Mouse (Mus musculus) embryo, embryonic 10 days (tissue): ENCODE measurements around the gene Nsg1.

ENCODE experiments used
- DNase-seq: peaks from one replicate; pipeline ENCODE4 v3.0.0-alpha.2; 2015; ENCODE audit warnings: low spot score

The Nsg1 gene

DNA sequence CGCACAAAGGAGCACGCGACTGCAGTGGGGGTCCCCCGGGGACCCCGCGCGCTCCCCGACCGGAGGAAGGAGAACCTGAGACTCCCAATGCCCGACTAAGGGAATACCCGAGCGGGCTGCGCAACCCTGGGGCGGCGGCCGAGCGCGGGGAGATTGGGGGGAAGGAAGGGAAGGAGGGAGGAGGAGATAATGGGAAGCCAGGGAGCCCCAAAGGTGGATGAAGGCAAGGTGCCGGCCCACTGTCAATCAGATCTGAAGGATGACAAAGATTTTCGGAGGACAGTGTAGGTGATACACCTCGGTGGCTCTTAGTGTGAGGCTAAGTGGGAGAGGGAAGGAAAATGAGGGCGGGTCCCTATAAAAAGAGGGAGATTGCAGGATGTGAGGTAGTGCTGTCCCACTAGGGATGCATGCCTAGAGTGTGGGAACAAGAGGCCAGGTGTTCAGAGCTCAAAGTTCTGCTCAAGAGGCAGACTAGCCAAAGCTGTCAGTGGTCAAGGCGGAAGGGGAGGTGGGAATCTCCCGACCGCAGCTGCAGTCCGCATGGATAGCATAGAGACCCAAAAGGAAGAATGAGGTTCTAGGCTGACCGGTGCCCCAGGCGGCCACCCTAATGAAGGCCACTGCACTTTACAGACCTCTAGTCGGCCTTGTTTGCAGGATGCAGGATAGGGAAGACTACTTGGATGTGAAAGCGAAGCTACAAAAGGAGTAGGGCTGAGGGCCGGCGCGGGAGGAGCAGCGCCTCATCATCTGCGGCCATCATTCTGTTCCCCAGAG is at the start of gene Nsg1:
Gene Nsg1, minus strand, starts transcription at position 274 of the 780 bp plus-strand sequence.
- DNase-seq, result peak; percentile 20

GRCm38 (mm10) chr5:38208985-38209384 is 49.3 kb upstream of the Nsg1 start:
- DNase-seq, result no peak

DNA sequence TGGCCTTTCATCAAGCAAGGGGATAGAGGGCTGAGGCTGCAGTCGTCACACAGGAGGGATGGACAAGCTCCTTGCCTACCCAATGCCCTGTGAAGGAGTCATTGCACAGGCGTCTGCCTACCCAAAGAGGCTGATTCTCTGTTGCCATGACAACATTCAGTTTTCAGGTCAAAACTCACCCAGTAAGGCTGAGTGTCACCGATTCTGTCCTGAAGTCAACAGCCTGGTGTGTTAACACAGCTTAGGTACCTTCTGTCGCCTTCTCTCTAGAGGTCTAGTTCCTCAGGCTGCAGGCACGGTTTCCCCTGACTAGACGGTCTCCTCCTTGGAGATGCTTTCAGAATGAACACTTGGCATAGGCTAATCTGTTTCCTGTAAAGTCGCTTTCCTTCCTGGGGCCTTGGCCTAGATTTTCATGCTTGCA is 45.6 kb upstream of the Nsg1 start:
- DNase-seq, result no peak

GRCm38 (mm10) chr5:38199686-38200085 is 40.0 kb upstream of the Nsg1 start:
- no peak for DNase-seq

GRCm38 (mm10) chr5:38197482-38197823 is 37.7 kb upstream of the Nsg1 start:
- DNase-seq, result peak; percentile 94

DNA sequence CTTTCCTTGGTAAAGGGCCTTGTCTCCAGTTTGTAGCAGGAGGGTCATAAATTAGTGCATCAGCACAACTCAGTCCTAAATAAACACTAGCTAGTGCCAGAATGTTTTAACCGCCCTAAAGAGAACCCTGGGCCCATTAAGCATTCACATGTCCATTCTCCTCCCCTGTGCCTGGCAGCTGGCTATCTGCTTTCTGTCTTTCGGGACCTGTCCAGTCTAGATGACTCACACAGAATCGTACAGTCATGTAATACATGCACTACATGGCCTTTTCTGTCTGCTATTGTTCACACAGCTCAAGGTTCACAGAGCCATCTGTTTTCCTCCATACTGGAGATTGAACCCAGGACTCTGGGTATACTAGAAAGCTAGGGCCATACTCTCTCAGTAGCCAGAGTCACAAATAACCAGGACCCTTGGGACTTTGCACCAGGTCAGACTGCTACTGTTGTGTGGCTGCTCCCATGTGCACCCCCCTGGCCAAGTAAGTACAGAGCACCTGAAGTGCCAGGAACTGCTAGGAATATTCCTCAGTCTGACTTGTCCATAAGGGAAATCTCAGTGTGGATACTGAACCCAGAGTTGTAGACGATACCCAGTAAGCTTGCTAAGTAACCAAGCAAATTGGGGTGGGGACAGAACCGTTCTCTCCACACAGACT is 37.2 kb upstream of the Nsg1 start:
- DNase-seq, result no peak

DNA sequence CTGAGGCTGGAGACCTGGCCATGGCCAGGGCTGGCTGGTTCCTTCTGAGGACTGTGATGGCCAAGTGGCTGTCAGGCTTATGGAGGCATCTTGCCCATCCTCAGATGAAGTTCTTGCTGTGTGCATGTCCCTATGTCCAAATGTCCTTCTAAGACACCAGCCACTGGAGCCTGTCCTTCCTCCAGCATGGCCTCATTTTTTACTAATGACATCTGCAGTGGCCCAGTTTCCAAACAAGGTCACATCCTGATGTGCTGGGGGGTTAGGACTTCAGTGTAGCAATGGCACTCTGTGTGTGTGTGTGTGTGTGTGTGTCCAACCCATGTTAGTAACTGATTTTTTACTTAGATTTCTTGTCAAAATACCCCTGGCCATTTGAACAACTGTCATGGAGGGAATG is 36.2 kb upstream of the Nsg1 start:
- DNase-seq, result no peak

DNA sequence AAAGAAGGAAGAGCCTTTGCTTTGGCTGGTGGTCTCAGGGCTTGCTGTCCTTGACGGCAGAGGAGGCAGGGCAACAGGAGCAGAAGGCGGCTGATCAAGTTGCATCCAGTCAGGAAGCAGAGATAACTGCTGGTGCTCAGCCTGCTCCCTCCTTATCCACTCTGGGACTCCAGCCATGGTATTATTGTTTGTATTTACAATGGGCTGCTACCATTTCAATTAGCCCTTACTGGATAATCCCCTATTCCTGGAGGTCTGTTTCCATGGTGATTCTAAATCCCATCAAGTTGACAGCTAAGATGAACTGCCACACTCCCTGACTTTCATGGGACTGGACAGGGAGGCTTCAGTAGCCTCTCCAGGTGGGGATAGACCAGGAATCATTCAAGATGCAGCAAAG is 35.2 kb upstream of the Nsg1 start:
- DNase-seq, result no peak

DNA sequence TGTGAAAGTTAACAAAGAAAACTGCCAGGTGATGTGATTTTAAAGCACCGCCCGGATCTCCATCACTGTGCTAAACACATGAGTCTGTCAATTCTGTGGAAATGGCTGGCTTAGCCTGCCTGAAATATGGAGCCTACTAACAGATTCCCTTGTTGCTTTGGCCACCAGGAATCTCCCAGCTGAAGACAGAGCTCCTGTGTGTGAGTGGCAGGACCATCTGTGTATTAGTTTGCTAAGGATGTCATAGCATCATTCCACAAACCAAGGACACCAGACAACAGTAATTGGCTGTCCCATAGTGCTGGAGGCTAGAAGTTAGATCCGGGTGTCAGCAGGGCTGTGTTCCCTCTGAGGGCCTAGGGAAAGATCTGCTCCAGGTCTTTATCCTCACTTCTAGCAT is 31.2 kb upstream of the Nsg1 start:
- DNase-seq, result no peak

GRCm38 (mm10) chr5:38187006-38187405 is 27.3 kb upstream of the Nsg1 start:
- DNase-seq, result no peak

DNA sequence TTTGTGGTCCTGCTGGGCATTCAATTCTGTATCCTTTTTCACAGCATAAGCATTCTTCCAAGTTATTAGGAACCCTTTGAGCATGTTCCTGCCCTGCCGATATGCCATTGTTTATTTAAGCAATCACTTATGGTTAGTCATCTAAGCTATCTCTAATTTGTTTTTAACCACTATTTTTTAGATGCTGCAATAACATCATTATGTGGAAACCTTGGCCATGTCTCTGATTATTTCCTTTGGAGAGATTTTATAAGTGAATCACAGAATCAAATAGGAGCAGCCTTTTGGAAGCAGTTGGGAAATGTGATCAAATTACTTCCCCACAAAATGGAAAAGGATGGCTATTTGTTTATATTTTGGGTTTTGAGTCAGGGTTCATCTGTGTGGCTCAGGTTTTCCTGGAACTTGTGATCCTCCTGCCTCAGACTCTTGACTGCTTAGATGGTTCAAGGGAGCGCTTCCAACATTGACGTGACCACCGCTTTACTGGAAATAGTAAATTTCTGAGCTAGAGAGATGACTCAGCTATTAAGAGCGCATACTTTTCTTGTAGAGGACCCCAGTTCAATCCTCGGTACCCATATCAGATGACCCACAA is 25.1 kb upstream of the Nsg1 start:
- no peak for DNase-seq

- no peak for DNase-seq
Measured at GRCm38 (mm10) chr5:38174256-38174912, 14.7 kb upstream of the Nsg1 start.

GRCm38 (mm10) chr5:38173766-38174165 is 14.1 kb upstream of the Nsg1 start:
- peak; percentile 45 for DNase-seq

- no peak for DNase-seq
Measured at GRCm38 (mm10) chr5:38168497-38168896, 8.8 kb upstream of the Nsg1 start.

DNA sequence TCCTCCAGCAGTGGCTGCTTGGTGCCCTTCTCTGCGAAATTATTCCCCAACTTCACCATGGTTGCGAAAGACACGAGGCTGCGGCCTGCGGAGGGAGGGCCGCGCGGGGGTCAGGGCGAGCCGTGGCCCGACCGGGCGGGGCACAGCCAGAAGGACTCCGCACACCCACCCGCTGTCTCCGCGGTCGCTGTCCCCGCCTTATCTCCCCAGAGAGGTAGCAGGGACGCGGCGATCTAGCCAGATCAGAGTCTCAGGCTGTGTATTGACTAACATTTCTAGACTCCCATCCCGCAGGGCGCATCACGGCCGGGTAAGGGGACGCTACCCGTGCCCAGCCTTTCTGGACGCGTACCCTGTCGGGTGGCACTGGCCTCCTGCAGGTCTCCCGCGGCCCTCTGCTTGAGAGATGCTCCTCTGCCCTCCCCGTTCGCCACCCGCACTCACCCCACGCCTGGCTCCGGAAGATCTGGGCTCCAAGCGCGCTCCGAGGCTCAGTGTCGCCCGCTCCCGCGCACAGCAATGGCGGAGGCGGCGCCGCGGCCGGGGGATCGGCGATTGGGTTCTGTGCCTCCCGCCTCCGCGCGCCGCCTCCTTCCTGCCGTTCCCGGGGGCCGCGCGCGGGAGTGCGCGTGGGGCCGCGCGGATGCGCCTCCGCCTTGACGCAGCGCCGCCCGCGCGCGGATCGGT is 617 bp downstream of the Nsg1 start:
- peak; percentile 76 for DNase-seq

DNA sequence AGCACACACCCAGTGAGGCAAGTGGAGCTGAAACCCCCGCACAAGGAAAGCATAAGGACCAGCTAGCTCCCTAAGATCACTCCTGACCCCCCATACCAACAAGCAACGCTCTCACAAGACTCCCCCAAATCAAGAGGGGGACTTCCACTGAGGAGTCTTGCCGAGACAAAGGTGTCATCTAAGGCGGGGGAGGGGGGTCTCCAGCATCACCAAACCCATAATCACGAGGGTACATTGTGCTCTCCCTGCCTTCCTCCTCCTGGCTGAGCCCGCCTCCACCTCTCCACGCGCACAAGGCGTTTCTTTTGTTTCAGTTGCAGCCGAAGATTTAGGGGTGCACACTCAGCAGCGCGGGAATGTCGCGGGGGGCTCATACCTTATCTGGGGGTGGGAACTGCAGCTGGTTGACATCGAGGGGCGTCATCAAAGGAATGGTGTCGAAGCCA is 1.2 kb downstream of the Nsg1 start:
- peak; percentile 16 for DNase-seq

GRCm38 (mm10) chr5:38157481-38158020 is 2.2 kb downstream of the Nsg1 start:
- DNase-seq, result no peak

- DNase-seq, result no peak
Measured at GRCm38 (mm10) chr5:38153636-38154035, 6.1 kb downstream of the Nsg1 start.

DNA sequence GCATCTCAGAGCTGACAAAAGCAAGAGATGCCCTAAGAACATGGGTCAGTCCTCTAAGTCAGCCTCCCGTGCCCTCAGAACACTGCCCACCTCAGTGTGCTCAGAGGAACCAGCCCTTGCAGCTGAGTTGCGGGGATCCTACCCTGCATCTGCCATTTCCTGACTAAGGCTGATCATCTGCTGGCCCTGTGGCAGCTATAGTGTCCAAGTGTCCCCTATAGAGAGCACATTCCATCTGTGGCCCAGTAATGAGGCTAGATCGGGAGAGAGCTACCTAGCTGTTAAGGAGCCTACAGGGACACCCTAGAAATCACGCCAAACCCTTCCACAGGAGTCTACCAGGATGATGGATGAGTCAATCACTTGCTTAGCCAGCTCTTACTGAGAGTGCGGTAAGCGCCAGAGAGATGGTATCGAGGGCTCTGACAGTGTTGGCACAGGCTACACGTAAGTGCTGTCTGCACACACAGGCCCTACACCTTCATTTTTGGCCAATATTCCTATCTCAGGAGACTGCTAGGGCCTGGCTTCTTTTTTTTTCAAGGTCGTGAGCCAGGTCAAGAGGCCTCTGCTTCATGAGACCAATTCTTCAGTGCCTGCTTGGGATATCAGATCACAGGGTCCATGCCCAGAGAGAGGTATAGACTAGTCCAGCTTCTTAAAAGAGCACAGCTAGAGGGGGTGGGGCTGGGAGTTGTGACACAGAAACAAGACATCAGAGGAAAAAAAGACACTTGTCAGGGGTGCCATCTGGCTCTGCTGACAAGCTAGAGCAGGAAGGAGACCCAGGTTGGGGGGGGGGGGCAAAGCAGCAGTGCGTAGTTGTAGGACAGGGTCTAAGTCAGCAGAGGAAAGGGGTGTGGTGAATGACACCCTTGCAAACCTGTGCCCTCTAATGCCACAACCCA is 7.3 kb downstream of the Nsg1 start:
- no peak for DNase-seq

- no peak for DNase-seq
Measured at GRCm38 (mm10) chr5:38151264-38151663, 8.4 kb downstream of the Nsg1 start.

DNA sequence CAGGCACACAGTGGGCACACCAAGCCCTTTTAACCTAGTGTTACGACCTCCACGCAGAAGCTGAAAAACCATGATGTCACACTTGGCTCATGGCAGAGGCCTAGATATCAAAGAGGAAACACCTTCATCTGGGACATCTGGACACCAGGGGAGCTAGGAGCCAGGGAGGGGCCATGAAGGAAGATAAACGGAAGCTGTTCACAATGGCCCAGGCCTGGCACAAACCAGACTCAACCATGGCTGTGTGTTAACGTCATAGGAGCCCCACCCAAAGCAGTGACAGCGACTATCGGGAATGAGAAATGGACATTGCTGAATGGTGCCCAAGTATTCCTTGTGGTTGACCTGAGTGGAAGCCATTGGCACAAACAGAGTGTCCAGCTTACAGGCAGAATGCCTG is 13.2 kb downstream of the Nsg1 start:
- DNase-seq, result no peak
